Mouse (Mus musculus) cerebellum, adult 2 months (tissue): ENCODE results near the gene Olah. TPM values are rescaled to one million over a fixed set of nuclear protein-coding genes. Genes with fewer than 3 reads are reported as not detected.
"Not testable (repeated sequence)": the region's sequence is repeated elsewhere in the genome, so short reads cannot be mapped to it uniquely, and the experiment has no call there.

Experiments used
- DNase-seq, 2 experiments: peaks; one replicate each; pipeline ENCODE4 v3.0.0; 2021
- H3K27ac ChIP-seq: fragments of 200-500 bp; 2 replicates; pipeline ENCODE4 v1.5.1; 2012; ENCODE audit warnings: low read length, control low read depth, inconsistent platforms; ENCODE audit not compliant: insufficient read depth
- H3K27me3 ChIP-seq: fragments of 200-500 bp; 2 replicates; pipeline ENCODE4 v1.6.1; 2012; ENCODE audit warnings: inconsistent platforms, mild to moderate bottlenecking, low read length, moderate library complexity; ENCODE audit not compliant: control insufficient read depth, insufficient read depth
- H3K4me1 ChIP-seq: fragments of 200-500 bp; 2 replicates; pipeline ENCODE4 v1.6.1; 2011; ENCODE audit warnings: low read length; ENCODE audit not compliant: control insufficient read depth, insufficient read depth
- H3K4me3 ChIP-seq: fragments of 200-500 bp; replicated peaks from 2 replicates; pipeline ENCODE3; 2011; ENCODE audit warnings: mild to moderate bottlenecking, low read depth, low read length, control low read depth; ENCODE audit not compliant: insufficient read depth
- CTCF ChIP-seq: fragments of 200-500 bp; IDR thresholded peaks from 2 replicates; pipeline ENCODE4 v1.5.1; 2011; ENCODE audit warnings: low read depth, mild to moderate bottlenecking, control low read depth, low read length, moderate library complexity, borderline replicate concordance; ENCODE audit not compliant: insufficient read depth
- POLR2A ChIP-seq: fragments of 200-500 bp; IDR thresholded peaks from 2 replicates; pipeline ENCODE4 v1.6.1; 2011; ENCODE audit warnings: low read length, control low read depth, borderline replicate concordance; ENCODE audit not compliant: insufficient read depth
- WGBS: fragments of 180-500 bp; shearing (Covaris S2); methylation state at CpG from one replicate; pipeline ENCODE4 v1.1.7; 2018; 5-methylcytosine and 5-hydroxymethylcytosine counted together
- polyA plus RNA-seq: library from polyadenylated mRNA; depleted of rRNA; stranded (reverse); fragments of >200 nt; gene quantifications from 2 replicates; pipeline ENCODE4 v1.2.3, GENCODE M21; 2012; rRNA removed

The Olah gene
- polyA plus RNA-seq, result 0.06 TPM in 1 of 2 replicates, not detected in the other

GRCm38 (mm10) chr2:3397110-3397509 lies at the start of gene Olah:
TSS of gene Olah (minus strand) at chr2:3397210.
- not testable (repeated sequence) for H3K27me3 ChIP-seq, DNase-seq, H3K4me1 ChIP-seq, H3K4me3 ChIP-seq, H3K27ac ChIP-seq
- WGBS, result 69% methylated on average over 10 of the region's 10 CpGs

GRCm38 (mm10) chr2:3445984-3446383 lies 49.0 kb upstream of the Olah start:
- Histone ChIP-seq H3K27me3 (no peaks in the 10 kb centered on the region), H3K4me3 (no peak overlapping the region), H3K27ac (no peak overlapping the region), H3K4me1 (no peaks in the 10 kb centered on the region)
- DNase-seq, result no peak
- 81% methylated on average over 4 of the region's 4 CpGs for WGBS
- no peak for TF ChIP-seq CTCF

- H3K4me1 ChIP-seq, result no peaks in the 10 kb centered on the region
- H3K27me3 ChIP-seq, result no peaks in the 10 kb centered on the region
- DNase-seq, result peak; percentile 19 to 21
- no peak overlapping the region for H3K27ac ChIP-seq
- TF ChIP-seq POLR2A, result no peak
- 31% methylated on average over 7 of the region's 7 CpGs for WGBS
- H3K4me3 ChIP-seq, result no peak overlapping the region
Measured at GRCm38 (mm10) chr2:3444206-3444605, 47.2 kb upstream of the Olah start.

GRCm38 (mm10) chr2:3437956-3438355 lies 40.9 kb upstream of the Olah start:
- Histone ChIP-seq H3K4me1 (no peaks in the 10 kb centered on the region), H3K4me3 (no peak overlapping the region), H3K27ac (no peak overlapping the region), H3K27me3 (no peaks in the 10 kb centered on the region)
- no peak for TF ChIP-seq CTCF
- TF ChIP-seq POLR2A, result no peak
- WGBS, result 55% methylated on average over 7 of the region's 7 CpGs
- no peak for DNase-seq

GRCm38 (mm10) chr2:3435369-3436061 lies 38.5 kb upstream of the Olah start:
- Histone ChIP-seq H3K4me1 (no peaks in the 10 kb centered on the region), H3K27ac (no peak overlapping the region), H3K4me3 (no peak overlapping the region), H3K27me3 (no peaks in the 10 kb centered on the region)
- no peak for TF ChIP-seq POLR2A
- DNase-seq, result no peak
- WGBS, result 86% methylated on average over 6 of the region's 6 CpGs

GRCm38 (mm10) chr2:3430956-3431355 lies 33.9 kb upstream of the Olah start:
- DNase-seq, result no peak
- 93% methylated on average over 9 of the region's 9 CpGs for WGBS
- Histone ChIP-seq H3K4me1 (no peaks in the 10 kb centered on the region), H3K27ac (no peak overlapping the region), H3K27me3 (no peaks in the 10 kb centered on the region), H3K4me3 (no peak overlapping the region)
- TF ChIP-seq CTCF (no peak), POLR2A (no peak)

GRCm38 (mm10) chr2:3424579-3424910 lies 27.5 kb upstream of the Olah start:
- 3% methylated on average over 9 of the region's 10 CpGs for WGBS

GRCm38 (mm10) chr2:3423841-3424578 lies 27.0 kb upstream of the Olah start, which contains the start of gene Dclre1c:
TSS of gene Dclre1c (plus strand) at chr2:3424131.
- Histone ChIP-seq H3K4me1 (no peaks in the 10 kb centered on the region), H3K27ac (no peak within 1 kb of the TSS), H3K4me3 (peak within 1 kb of the TSS; percentile 97), H3K27me3 (no peaks in the 10 kb centered on the region)
- WGBS, result under 1% methylated on average over 29 of the region's 29 CpGs
- no peak for TF ChIP-seq CTCF
- TF ChIP-seq POLR2A, result peak; percentile 43; the same call in 1 of the 2 replicates
- DNase-seq, result peak; percentile 81 to 85

More at GRCm38 (mm10) chr2:3424579-3424910, 27.5 kb upstream of the Olah start:
- peak in 1 of 2 experiments; percentile 9 for DNase-seq
- H3K27me3 ChIP-seq, result no peaks in the 10 kb centered on the region
- no peaks in the 10 kb centered on the region for H3K4me1 ChIP-seq
- H3K27ac ChIP-seq, result no peak overlapping the region
- H3K4me3 ChIP-seq, result peak overlapping the region; percentile 97
- no peak for TF ChIP-seq POLR2A
- no peak for TF ChIP-seq CTCF

GRCm38 (mm10) chr2:3422548-3422947 lies 25.5 kb upstream of the Olah start, which contains the start of gene Meig1:
TSS of gene Meig1 (minus strand) at chr2:3422648.
- H3K4me3 ChIP-seq, result no peak within 1 kb of the TSS
- 65% methylated on average over 3 of the region's 3 CpGs for WGBS
- TF ChIP-seq CTCF (no peak), POLR2A (no peak)
- no peak for DNase-seq
- H3K4me1 ChIP-seq, result no peaks in the 10 kb centered on the region
- H3K27me3 ChIP-seq, result no peaks in the 10 kb centered on the region
- no peak within 1 kb of the TSS for H3K27ac ChIP-seq
